Mouse (Mus musculus): ENCODE measurements around the gene Tekt3.

- TF ChIP-seq ZC3H11A (IDR thresholded peaks at IDR 0.05; ENCODE audit: low read depth, low read length) (no peak), MAX (IDR thresholded peaks at IDR 0.05; ENCODE audit: low read length) (no peak), TAL1 (IDR thresholded peaks at IDR 0.05; ENCODE audit: low read length) (no peak), TCF12 (IDR thresholded peaks at IDR 0.05; ENCODE audit: low read depth, low read length) (no peak)
Observed at GRCm38 (mm10) chr11:63131693-63132040, 70.2 kb downstream of the Tekt3 start.

Measured in MEL (cell line).